Mouse (Mus musculus) stomach, embryonic 14.5 days (tissue): ENCODE measurements at regions not wholly inside any gene's neighbourhood (a gene's known extent, or its start where the extent isn't known, plus 50 kb on each side); places are given as distances from the start of the nearest gene placed in this dataset.
"Not testable (repeated sequence)": the region's sequence is repeated elsewhere in the genome, so short reads cannot be mapped to it uniquely, and the experiment has no call there.

Experiments used
- ATAC-seq: fragments of 200-750 bp; cut with Nextera tagmentation; 2 replicates; pipeline ENCODE4 v1.8.0; 2017; ENCODE audit warnings: low read depth, moderate TSS enrichment; ENCODE audit not compliant: insufficient number of reproducible peaks, insufficient read depth, low FRiP score
- H3K27ac ChIP-seq: fragments of 300-500 bp; sonication (generic); 2 replicates; pipeline ENCODE4 v1.5.1; 2014; ENCODE audit warnings: mild to moderate bottlenecking, low read length, moderate library complexity, mixed read lengths
- H3K27me3 ChIP-seq: fragments of 300-500 bp; sonication (generic); 2 replicates; pipeline ENCODE4 v1.6.1; 2014; ENCODE audit warnings: low read length, control low read depth, mixed read lengths; ENCODE audit not compliant: control insufficient read depth, insufficient read depth
- H3K36me3 ChIP-seq: fragments of 300-500 bp; sonication (generic); 2 replicates; pipeline ENCODE4 v1.6.1; 2014; ENCODE audit warnings: mild to moderate bottlenecking, control low read depth, low read length, moderate library complexity, mixed read lengths; ENCODE audit not compliant: control insufficient read depth, insufficient read depth
- H3K4me1 ChIP-seq: fragments of 300-500 bp; sonication (generic); 2 replicates; pipeline ENCODE4 v1.6.1; 2014; ENCODE audit warnings: low read length, control low read depth, mixed read lengths; ENCODE audit not compliant: control insufficient read depth, insufficient read depth
- H3K4me2 ChIP-seq: fragments of 300-500 bp; sonication (generic); replicated peaks from 2 replicates; pipeline ENCODE4 v1.6.1; 2014; ENCODE audit warnings: low read depth, low read length, control low read depth
- H3K4me3 ChIP-seq: fragments of 300-500 bp; sonication (generic); 2 replicates; pipeline ENCODE4 v1.5.1; 2014; ENCODE audit warnings: low read depth, low read length, control low read depth
- H3K9ac ChIP-seq: fragments of 300-500 bp; sonication (generic); replicated peaks from 2 replicates; pipeline ENCODE4 v1.6.1; 2014; ENCODE audit warnings: low read depth, mild to moderate bottlenecking, control low read depth, low read length, moderate library complexity, mixed read lengths
- H3K9me3 ChIP-seq: fragments of 300-500 bp; sonication (generic); 2 replicates; pipeline ENCODE4 v1.6.1; 2016; ENCODE audit warnings: low read depth, low read length, control low read depth; ENCODE audit not compliant: control insufficient read depth
- WGBS: fragments of 180-500 bp; shearing (Covaris S2); extraction: QIAGEN DNeasy Blood & Tissue Kit; methylation state at CpG from one replicate; pipeline ENCODE4 v1.1.7; 2014; 5-methylcytosine and 5-hydroxymethylcytosine counted together

GRCm38 (mm10) chr13:103638038-103638437 lies 136.4 kb downstream of the Srek1 start:
- no peak for ATAC-seq

GRCm38 (mm10) chr13:103637414-103637813 lies 137.0 kb downstream of the Srek1 start:
- Histone ChIP-seq H3K4me3 (no peak overlapping the region), H3K4me1 (no peaks in the 10 kb centered on the region), H3K27ac (no peak overlapping the region), H3K9me3 (no peaks in the 10 kb centered on the region), H3K27me3 (no peaks in the 10 kb centered on the region), H3K4me2 (no peak overlapping the region), H3K36me3 (no peaks in the 10 kb centered on the region), H3K9ac (no peak overlapping the region)
- whole genome bisulfite sequencing = 81% methylated on average over 3 of the region's 3 CpGs
- no peak for ATAC-seq

More at GRCm38 (mm10) chr13:103638038-103638437, 136.4 kb downstream of the Srek1 start:
- Histone ChIP-seq H3K27ac (no peak overlapping the region), H3K4me2 (no peak overlapping the region), H3K9me3 (no peaks in the 10 kb centered on the region), H3K27me3 (no peaks in the 10 kb centered on the region), H3K9ac (no peak overlapping the region), H3K4me1 (no peaks in the 10 kb centered on the region), H3K36me3 (no peaks in the 10 kb centered on the region), H3K4me3 (no peak overlapping the region)

DNA sequence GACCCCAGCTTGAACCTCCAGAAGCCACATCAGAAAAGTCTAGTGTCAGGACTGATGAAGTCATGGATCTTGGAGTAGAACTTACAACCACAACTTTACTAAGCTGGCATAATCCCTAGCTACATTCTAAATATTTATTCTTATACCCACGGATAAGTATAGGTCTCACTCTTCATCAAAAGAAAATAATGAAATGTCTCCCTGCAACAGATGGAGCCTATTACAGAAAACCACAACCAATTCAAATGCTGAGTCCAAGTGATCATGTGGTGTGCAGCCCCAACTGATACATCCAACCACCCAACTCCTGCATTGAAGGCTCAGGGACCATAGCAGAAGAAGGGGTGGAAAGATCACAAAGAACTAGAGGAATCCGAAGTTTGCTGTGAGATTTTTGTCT lies 137.8 kb downstream of the Srek1 start:
- Histone ChIP-seq H3K27ac (no peak overlapping the region), H3K4me3 (no peak overlapping the region), H3K36me3 (no peaks in the 10 kb centered on the region), H3K9ac (no peak overlapping the region), H3K27me3 (no peaks in the 10 kb centered on the region), H3K4me1 (no peaks in the 10 kb centered on the region), H3K9me3 (no peaks in the 10 kb centered on the region), H3K4me2 (no peak overlapping the region)
- no peak for ATAC-seq
- 65% methylated on average over 2 of the region's 2 CpGs for WGBS

GRCm38 (mm10) chr13:103623810-103624209 lies 150.6 kb downstream of the Srek1 start:
- Histone ChIP-seq H3K36me3 (no peaks in the 10 kb centered on the region), H3K9ac (no peak overlapping the region), H3K4me2 (no peak overlapping the region), H3K4me3 (no peak overlapping the region), H3K4me1 (no peaks in the 10 kb centered on the region), H3K27ac (no peak overlapping the region), H3K27me3 (no peaks in the 10 kb centered on the region), H3K9me3 (no peaks in the 10 kb centered on the region)
- 76% methylated on average over 2 of the region's 2 CpGs for WGBS
- no peak for ATAC-seq

- Histone ChIP-seq H3K4me1 (no peaks in the 10 kb centered on the region), H3K4me2 (no peak overlapping the region), H3K4me3 (no peak overlapping the region), H3K27ac (no peak overlapping the region), H3K9ac (no peak overlapping the region), H3K9me3 (no peaks in the 10 kb centered on the region), H3K36me3 (no peaks in the 10 kb centered on the region), H3K27me3 (no peaks in the 10 kb centered on the region)
- 75% methylated on average over 6 of the region's 6 CpGs for WGBS
- ATAC-seq = no peak
Observed at GRCm38 (mm10) chr13:103623319-103623718, 151.1 kb downstream of the Srek1 start.

DNA sequence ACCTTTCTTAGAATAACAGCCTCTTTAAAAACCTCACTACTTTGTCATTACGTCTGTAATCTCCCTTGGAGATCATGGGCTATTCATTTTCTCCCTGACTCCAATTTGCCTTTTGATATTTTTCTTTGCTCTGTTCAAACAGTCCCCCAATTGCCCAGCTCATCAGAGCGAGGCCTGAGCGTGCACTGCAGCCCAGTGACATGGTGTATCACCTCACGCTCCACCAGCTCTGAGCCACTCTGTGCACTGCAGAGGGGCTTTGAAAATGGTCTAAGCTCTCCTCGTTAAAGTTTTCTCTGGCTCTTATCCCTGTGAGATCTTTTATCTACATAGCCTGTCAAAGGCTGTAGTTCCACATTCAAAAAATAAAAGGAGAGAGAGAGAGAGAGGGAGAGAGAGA lies 152.1 kb downstream of the Srek1 start:
- H3K27ac ChIP-seq = no peak overlapping the region
- 27% methylated on average over 5 of the region's 5 CpGs for WGBS
- no peak overlapping the region for H3K4me2 ChIP-seq
- no peaks in the 10 kb centered on the region for H3K4me1 ChIP-seq
- no peaks in the 10 kb centered on the region for H3K36me3 ChIP-seq
- H3K9ac ChIP-seq = no peak overlapping the region
- H3K9me3 ChIP-seq = no peaks in the 10 kb centered on the region
- no peak for ATAC-seq
- H3K4me3 ChIP-seq = no peak overlapping the region
- H3K27me3 ChIP-seq = no peaks in the 10 kb centered on the region

DNA sequence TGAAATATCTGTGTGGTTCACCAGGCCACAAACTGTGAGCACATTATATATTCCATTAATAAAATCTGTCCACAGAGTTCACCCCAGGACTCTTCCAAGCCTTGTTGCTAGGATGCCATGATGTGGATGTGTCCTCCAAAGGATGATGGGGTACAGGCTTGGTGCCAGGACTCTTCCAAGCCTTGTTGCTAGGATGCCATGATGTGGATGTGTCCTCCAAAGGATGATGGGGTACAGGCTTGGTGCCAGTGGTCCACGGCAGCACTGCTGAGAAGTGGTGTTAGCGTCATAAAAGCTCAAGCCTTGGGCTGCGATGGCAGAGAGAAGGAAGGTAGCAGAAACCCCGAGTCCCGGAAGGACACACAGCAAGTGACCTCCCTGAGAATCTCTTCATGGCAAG lies 153.4 kb downstream of the Srek1 start:
- H3K27ac ChIP-seq, H3K27me3 ChIP-seq, H3K9me3 ChIP-seq, H3K9ac ChIP-seq, H3K4me1 ChIP-seq, H3K36me3 ChIP-seq, H3K4me3 ChIP-seq, ATAC-seq, H3K4me2 ChIP-seq: not testable (repeated sequence)
- WGBS = 86% methylated on average over 5 of the region's 5 CpGs

DNA sequence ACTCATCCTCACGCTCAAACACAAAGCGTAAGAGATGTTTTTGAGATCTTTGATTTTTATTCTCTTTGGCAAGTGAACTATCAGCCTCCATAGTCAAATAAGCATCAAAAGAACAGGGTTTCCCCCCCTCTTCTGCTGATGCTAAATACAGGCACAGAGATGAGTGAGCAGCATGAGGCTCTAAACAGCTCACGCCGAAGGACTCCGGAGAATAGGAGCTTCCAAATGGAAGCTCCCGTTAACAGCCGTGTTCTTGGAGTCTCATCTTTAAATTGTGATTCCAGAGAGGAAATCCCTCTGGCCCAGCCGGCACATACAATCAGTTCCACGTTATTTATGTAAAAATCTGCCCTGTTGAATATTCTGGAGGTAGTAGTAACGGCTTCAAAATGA lies 161.1 kb downstream of the Srek1 start:
- no peak overlapping the region for H3K4me2 ChIP-seq
- no peaks in the 10 kb centered on the region for H3K27me3 ChIP-seq
- H3K9ac ChIP-seq = no peak overlapping the region
- H3K9me3 ChIP-seq = no peaks in the 10 kb centered on the region
- H3K36me3 ChIP-seq = no peaks in the 10 kb centered on the region
- H3K27ac ChIP-seq = no peak overlapping the region
- no peak overlapping the region for H3K4me3 ChIP-seq
- no peaks in the 10 kb centered on the region for H3K4me1 ChIP-seq
- WGBS = 82% methylated on average over 10 of the region's 10 CpGs
- ATAC-seq = no peak

DNA sequence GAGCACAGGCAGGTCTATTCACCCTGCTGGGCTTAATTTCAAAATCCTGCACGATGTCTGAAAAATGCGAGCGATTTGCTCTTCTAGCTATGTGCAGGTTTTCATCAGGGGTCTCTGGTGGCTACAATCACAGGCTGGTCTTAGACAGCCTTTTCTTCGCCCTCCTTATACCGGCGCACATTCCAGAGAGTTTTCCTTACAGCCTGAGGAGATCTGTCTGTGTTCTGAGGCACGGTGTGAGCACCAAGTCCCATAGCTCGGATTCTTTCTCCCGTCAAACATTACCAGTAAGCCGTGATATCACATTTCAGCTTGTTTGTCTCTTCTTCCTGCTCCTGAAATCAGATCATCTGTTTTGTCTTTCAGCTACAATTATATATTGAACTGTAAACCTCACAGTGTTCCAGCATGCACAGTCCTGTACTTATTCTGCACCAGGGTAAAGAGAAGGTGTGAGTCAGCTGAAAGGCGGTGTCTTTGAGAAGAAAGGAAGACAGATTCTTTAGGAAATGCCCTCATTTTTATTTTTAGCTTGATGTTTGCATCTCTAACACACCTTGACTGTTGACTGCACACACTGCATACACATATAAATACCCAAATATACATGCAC lies 161.6 kb downstream of the Srek1 start:
- H3K27ac ChIP-seq = no peak overlapping the region
- no peaks in the 10 kb centered on the region for H3K27me3 ChIP-seq
- H3K9ac ChIP-seq = no peak overlapping the region
- H3K4me1 ChIP-seq = no peaks in the 10 kb centered on the region
- 35% methylated on average over 11 of the region's 11 CpGs for WGBS
- no peaks in the 10 kb centered on the region for H3K36me3 ChIP-seq
- H3K4me2 ChIP-seq = no peak overlapping the region
- H3K9me3 ChIP-seq = no peaks in the 10 kb centered on the region
- no peak for ATAC-seq
- H3K4me3 ChIP-seq = no peak overlapping the region
